ENCODE assay signal across 7 mouse cellular contexts in genomic region chr3:83789651-83790451, GRCm38 (mm10). TPM values are rescaled to one million over a fixed set of nuclear protein-coding genes. Genes with fewer than 3 reads are reported as not detected.
DNase-seq lines count a peak whose midpoint lies in the region; ATAC-seq and TF ChIP-seq lines count a peak whose summit lies in the region.

No protein-coding gene starts in this region.

- H3K9ac ChIP-seq in lung, embryonic 14.5 days = peak overlapping the region; percentile 67
- peak overlapping the region; percentile 55 for H3K9ac ChIP-seq in intestine, embryonic 14.5 days (ENCODE audit: low read length)
- H3K9ac ChIP-seq in midbrain, embryonic 16.5 days (ENCODE audit: low read depth, low read length) = peak overlapping the region; percentile 80

- H3K27me3 ChIP-seq in lung, embryonic 14.5 days (ENCODE audit: insufficient read depth, low read length) = no peaks in the 10 kb centered on the region
- 0 out of 2 replicates have a peak, but pooled peaks cover 3% of the 10 kb centered on the region for H3K27me3 ChIP-seq in intestine, embryonic 14.5 days (replicated peaks; ENCODE audit: control insufficient read depth, insufficient read depth, low read length)
- H3K27me3 ChIP-seq in midbrain, embryonic 16.5 days (ENCODE audit: control insufficient read depth, insufficient read depth, low read depth, low read length) = no peaks in the 10 kb centered on the region

- DNase-seq in lung, embryonic 14.5 days = peak; percentile 73
- no peak for DNase-seq in lung, postnatal 25 days (ENCODE audit: low spot score)
- peak; percentile 29 to 31 for DNase-seq in adrenal gland, postnatal 36 days
- DNase-seq in intestine, embryonic 14.5 days (ENCODE audit: low spot score) = peak; percentile 79
- DNase-seq in right cerebral cortex, postnatal 14 days = no peak

- H3K9me3 ChIP-seq in lung, embryonic 14.5 days (ENCODE audit: low read depth, low read length) = no peaks in the 10 kb centered on the region
- H3K9me3 ChIP-seq in intestine, embryonic 14.5 days (ENCODE audit: control insufficient read depth, low read length) = no peaks in the 10 kb centered on the region
- H3K9me3 ChIP-seq in midbrain, embryonic 16.5 days (replicated peaks; ENCODE audit: control insufficient read depth, low read length, poor library complexity, severe bottlenecking) = no peaks in the 10 kb centered on the region

- H3K4me1 ChIP-seq in lung, embryonic 14.5 days (ENCODE audit: insufficient read depth) = 0 out of 2 replicates have a peak, but pooled peaks cover 3% of the 10 kb centered on the region
- no peaks in the 10 kb centered on the region for H3K4me1 ChIP-seq in embryonic fibroblast, embryonic 13.5 days (ENCODE audit: control insufficient read depth, insufficient read depth, low read length)
- H3K4me1 ChIP-seq in intestine, embryonic 14.5 days (replicated peaks; ENCODE audit: control insufficient read depth, insufficient read depth, low read length) = peaks cover 2% of the 10 kb centered on the region; the same call in 1 of the 2 replicates
- peaks cover 3% of the 10 kb centered on the region; the same call in 1 of the 2 replicates for H3K4me1 ChIP-seq in midbrain, embryonic 16.5 days (ENCODE audit: control insufficient read depth, insufficient read depth, low read length)

- peak overlapping the region; percentile 62 for H3K4me3 ChIP-seq in lung, embryonic 14.5 days (ENCODE audit: low read depth, low read length)
- peak overlapping the region; percentile 41 for H3K4me3 ChIP-seq in embryonic fibroblast, embryonic 13.5 days (ENCODE audit: insufficient read depth, low read length)
- H3K4me3 ChIP-seq in intestine, embryonic 14.5 days (ENCODE audit: low read depth, low read length) = peak overlapping the region; percentile 46
- H3K4me3 ChIP-seq in midbrain, embryonic 16.5 days (ENCODE audit: low read depth, low read length) = peak overlapping the region; percentile 71

- no peaks in the 10 kb centered on the region for H3K36me3 ChIP-seq in lung, embryonic 14.5 days (ENCODE audit: insufficient read depth)
- no peaks in the 10 kb centered on the region for H3K36me3 ChIP-seq in intestine, embryonic 14.5 days (ENCODE audit: control insufficient read depth, insufficient read depth, low read length)
- H3K36me3 ChIP-seq in midbrain, embryonic 16.5 days (ENCODE audit: control insufficient read depth, insufficient read depth, low read length) = no peaks in the 10 kb centered on the region

- no peak overlapping the region for H3K27ac ChIP-seq in lung, embryonic 14.5 days (ENCODE audit: low read depth)
- H3K27ac ChIP-seq in embryonic fibroblast, embryonic 13.5 days (ENCODE audit: insufficient read depth, low read length) = no peak overlapping the region
- no peak overlapping the region for H3K27ac ChIP-seq in intestine, embryonic 14.5 days (ENCODE audit: low read depth)
- no peak overlapping the region for H3K27ac ChIP-seq in midbrain, embryonic 16.5 days (ENCODE audit: low read length)

- peak overlapping the region; percentile 74 for H3K4me2 ChIP-seq in lung, embryonic 14.5 days
- H3K4me2 ChIP-seq in intestine, embryonic 14.5 days (ENCODE audit: low read length) = peak overlapping the region; percentile 60
- peak overlapping the region; percentile 76 for H3K4me2 ChIP-seq in midbrain, embryonic 16.5 days (ENCODE audit: low read length)

- peak; percentile 46 for TF ChIP-seq CTCF in lung, embryonic 14.5 days (IDR thresholded peaks at IDR 0.05; ENCODE audit: low read depth)
- TF ChIP-seq CTCF in embryonic fibroblast, embryonic 13.5 days (IDR thresholded peaks at IDR 0.05; ENCODE audit: borderline replicate concordance, insufficient read depth, low read length) = no peak

- WGBS in lung, embryonic 14.5 days = 2% methylated on average over 44 of the region's 44 CpGs
- 1% methylated on average over 44 of the region's 44 CpGs for WGBS in intestine, embryonic 14.5 days
- 3% methylated on average over 44 of the region's 44 CpGs for WGBS in midbrain, embryonic 16.5 days

- peak; percentile 82 for ATAC-seq in lung, embryonic 14.5 days (ENCODE audit: insufficient read depth)
- peak; percentile 81 for ATAC-seq in intestine, embryonic 14.5 days (replicated peaks; ENCODE audit: low FRiP score, low TSS enrichment, low read depth)
- ATAC-seq in midbrain, embryonic 16.5 days = peak; percentile 89

- 0 out of 2 replicates have a peak, but pooled peaks have one; percentile 39 for TF ChIP-seq POLR2A in embryonic fibroblast, embryonic 13.5 days (IDR thresholded peaks at IDR 0.05; ENCODE audit: low read depth, low read length)

RNA-seq across cellular contexts. Expression of gene Sfrp2, which starts 23.7 kb away (rescaled TPM):
- 87.3 and 92.3 TPM in 2 replicates for polyA plus RNA-seq in lung, embryonic 14.5 days (2014; fragmentation: Nextera tagmentation; extraction: Ambion mirVana)
- 10 to 100 TPM in 1 of 2 experiments, 1 to 10 TPM in 1; 7.3 to 11.3 TPM for total RNA-seq in adrenal gland, postnatal 36 days (2021)
- 2.4 and 49.9 TPM in 2 replicates for polyA plus RNA-seq in embryonic fibroblast, embryonic 13.5 days (2011; ENCODE audit: insufficient read length, low read depth, missing spikeins)
- polyA plus RNA-seq in intestine, embryonic 14.5 days (2014; fragmentation: Nextera tagmentation; extraction: Ambion mirVana) = 102 and 108 TPM in 2 replicates
- 37.8 and 46.7 TPM in 2 replicates for polyA plus RNA-seq in midbrain, embryonic 16.5 days (2015; fragmentation: Nextera tagmentation; extraction: Ambion mirVana)

RNA-seq across cellular contexts. Expression of gene Tlr2, which starts 51.7 kb away (rescaled TPM):
- polyA plus RNA-seq in lung, embryonic 14.5 days (2014; fragmentation: Nextera tagmentation; extraction: Ambion mirVana) = 3.5 and 4.6 TPM in 2 replicates
- 1 to 10 TPM; 3.4 to 3.8 TPM for total RNA-seq in adrenal gland, postnatal 36 days (2021)
- polyA plus RNA-seq in embryonic fibroblast, embryonic 13.5 days (2011; ENCODE audit: insufficient read length, low read depth, missing spikeins) = 3.1 and 4.7 TPM in 2 replicates
- polyA plus RNA-seq in intestine, embryonic 14.5 days (2014; fragmentation: Nextera tagmentation; extraction: Ambion mirVana) = 3.5 and 3.9 TPM in 2 replicates
- 0.88 TPM in 2 replicates for polyA plus RNA-seq in midbrain, embryonic 16.5 days (2015; fragmentation: Nextera tagmentation; extraction: Ambion mirVana)

Comparison
In these comparisons a context has a peak if more than half of its experiments do, and no peak if none do; other contexts are left out.
1. DNase-seq: peak in lung, embryonic 14.5 days (single experiment), adrenal gland, postnatal 36 days (2 of 2) and intestine, embryonic 14.5 days (single experiment); none in lung, postnatal 25 days (single experiment) and right cerebral cortex, postnatal 14 days (single experiment).
2. Peak in every context shown above with its lines, with median percentiles within 50 percentile points of each other: ATAC-seq, H3K4me2 ChIP-seq, H3K4me3 ChIP-seq and H3K9ac ChIP-seq.